In genomic region chr11:35922205-35922873, GRCm38 (mm10) we compare ENCODE assay signal across 9 mouse cellular contexts. TPM values are rescaled to one million over a fixed set of nuclear protein-coding genes. Genes with fewer than 3 reads are reported as not detected.
A peak's percentile ranks its signal among the peaks of the same experiment; 100 is the strongest.
DNase-seq lines count a peak whose midpoint lies in the region; ATAC-seq and TF ChIP-seq lines count a peak whose summit lies in the region.
"Had no signal": no experiment of that assay in that cellular context is flagged by ENCODE, and none has a peak within 500 bp of the region (broad histone marks: within the 10 kb centered on the region; RNA-seq: fewer than 3 reads in every experiment).

No protein-coding gene starts in this region.

- peak; percentile 16 to 19 for DNase-seq in cerebellum, adult 2 months
- no peak for DNase-seq in cerebellum, adult 9-10 months
- DNase-seq in liver, embryonic 13.5 days: no peak
- DNase-seq in liver: no peak
- peak; percentile 57 to 64 for DNase-seq in kidney, postnatal 25 days

- H3K4me1 ChIP-seq in cerebellum, adult 2 months (ENCODE audit: control insufficient read depth, insufficient read depth, low read length): no peaks in the 10 kb centered on the region
- 0 out of 2 replicates have a peak, but pooled peaks cover 5% of the 10 kb centered on the region for H3K4me1 ChIP-seq in liver, embryonic 13.5 days (replicated peaks)
- 0 out of 2 replicates have a peak, but pooled peaks cover 4% of the 10 kb centered on the region for H3K4me1 ChIP-seq in stomach, embryonic 14.5 days (ENCODE audit: control insufficient read depth, insufficient read depth, low read length)

- no peaks in the 10 kb centered on the region for H3K27me3 ChIP-seq in cerebellum, adult 2 months (ENCODE audit: control insufficient read depth, insufficient read depth, low read length)
- H3K27me3 ChIP-seq in liver, embryonic 13.5 days: no peaks in the 10 kb centered on the region
- no peaks in the 10 kb centered on the region for H3K27me3 ChIP-seq in stomach, embryonic 14.5 days (ENCODE audit: control insufficient read depth, insufficient read depth, low read length)
- H3K27me3 ChIP-seq: limb, embryonic 15.5 days had no signal

- H3K9me3 ChIP-seq in liver, embryonic 13.5 days (replicated peaks): no peaks in the 10 kb centered on the region
- no peaks in the 10 kb centered on the region for H3K9me3 ChIP-seq in stomach, embryonic 14.5 days (ENCODE audit: control insufficient read depth, low read depth, low read length)
- H3K9me3 ChIP-seq: limb, embryonic 15.5 days had no signal

- no peak overlapping the region for H3K27ac ChIP-seq in cerebellum, adult 2 months (ENCODE audit: insufficient read depth, low read length)
- H3K27ac ChIP-seq in liver, embryonic 13.5 days: no peak overlapping the region
- H3K27ac ChIP-seq in stomach, embryonic 14.5 days (ENCODE audit: low read length): 0 out of 2 replicates have a peak overlapping the region, but pooled peaks have one; percentile 8
- H3K27ac ChIP-seq: limb, embryonic 15.5 days had no signal

- TF ChIP-seq POLR2A in cerebellum, adult 2 months (IDR thresholded peaks at IDR 0.05; ENCODE audit: borderline replicate concordance, insufficient read depth, low read length): no peak

- H3K4me3 ChIP-seq in cerebellum, adult 2 months (replicated peaks; ENCODE audit: insufficient read depth, low read depth, low read length): no peak overlapping the region
- no peak overlapping the region for H3K4me3 ChIP-seq in liver, embryonic 13.5 days (replicated peaks)
- H3K4me3 ChIP-seq in stomach, embryonic 14.5 days (ENCODE audit: low read depth, low read length): no peak overlapping the region
- H3K4me3 ChIP-seq: limb, embryonic 15.5 days had no signal

- no peak; the same call in 1 of the 2 replicates for TF ChIP-seq CTCF in cerebellum, adult 2 months (IDR thresholded peaks at IDR 0.05; ENCODE audit: borderline replicate concordance, insufficient read depth, low read depth, low read length)

- WGBS in cerebellum, adult 2 months: 35% methylated on average over 12 of the region's 12 CpGs
- WGBS in liver, embryonic 13.5 days (ENCODE audit: insufficient replicate concordance): 33% methylated on average over 12 of the region's 12 CpGs
- 24% methylated on average over 12 of the region's 12 CpGs for WGBS in stomach, embryonic 14.5 days

- no peaks in the 10 kb centered on the region for H3K36me3 ChIP-seq in liver, embryonic 13.5 days
- H3K36me3 ChIP-seq in stomach, embryonic 14.5 days (ENCODE audit: control insufficient read depth, insufficient read depth, low read length): no peaks in the 10 kb centered on the region
- H3K36me3 ChIP-seq: limb, embryonic 15.5 days had no signal

- no peak for ATAC-seq in liver, embryonic 13.5 days (ENCODE audit: low read depth)
- no peak for ATAC-seq in stomach, embryonic 14.5 days (ENCODE audit: insufficient number of reproducible peaks, insufficient read depth, low FRiP score, low read depth)
- ATAC-seq in inflammation-experienced regulatory T-cells, adult 6 months: no peak
- no peak for ATAC-seq in megakaryocyte progenitor cell, adult 5-6 weeks (replicated peaks; ENCODE audit: poor library complexity)

- no peak overlapping the region for H3K9ac ChIP-seq in liver, embryonic 13.5 days
- no peak overlapping the region for H3K9ac ChIP-seq in stomach, embryonic 14.5 days (replicated peaks; ENCODE audit: low read depth, low read length)
- H3K9ac ChIP-seq: limb, embryonic 15.5 days had no signal

- H3K4me2 ChIP-seq in liver, embryonic 13.5 days: 0 out of 2 replicates have a peak overlapping the region, but pooled peaks have one; percentile 13
- no peak overlapping the region for H3K4me2 ChIP-seq in stomach, embryonic 14.5 days (replicated peaks; ENCODE audit: low read depth, low read length)
- H3K4me2 ChIP-seq: limb, embryonic 15.5 days had no signal

RNA-seq across cellular contexts. Expression of gene Wwc1, which starts 58.0 kb away (rescaled TPM):
- polyA plus RNA-seq in cerebellum, adult 2 months (2012; rRNA removed): 26.3 and 28.5 TPM in 2 replicates
- 0.86 and 0.95 TPM in 2 replicates for polyA plus RNA-seq in liver, embryonic 13.5 days (2015; fragmentation: Nextera tagmentation; extraction: Ambion mirVana)
- polyA plus RNA-seq in stomach, embryonic 14.5 days (2014; fragmentation: Nextera tagmentation; extraction: Ambion mirVana): 6.8 and 7.0 TPM in 2 replicates
- polyA plus RNA-seq in inflammation-experienced regulatory T-cells, adult 6 months (2017; shearing (Covaris generic)): under 1 TPM in 2 of 3 experiments, not detected in 1; 0.12 to 0.17 TPM
- total RNA-seq in megakaryocyte progenitor cell, adult 5-6 weeks (2015): 0.02 TPM in 1 of 2 replicates, not detected in the other
- total RNA-seq in megakaryocyte progenitor cell, adult 5-6 weeks (2017): 0.03 TPM in 1 of 2 replicates, not detected in the other

Comparison
In these comparisons a context has a peak if more than half of its experiments do, and no peak if none do; other contexts are left out.
1. DNase-seq: peak in cerebellum, adult 2 months (2 of 2) and kidney, postnatal 25 days (2 of 2); none in cerebellum, adult 9-10 months (single experiment), liver, embryonic 13.5 days (single experiment) and liver (single experiment).